In the genomic region with DNA sequence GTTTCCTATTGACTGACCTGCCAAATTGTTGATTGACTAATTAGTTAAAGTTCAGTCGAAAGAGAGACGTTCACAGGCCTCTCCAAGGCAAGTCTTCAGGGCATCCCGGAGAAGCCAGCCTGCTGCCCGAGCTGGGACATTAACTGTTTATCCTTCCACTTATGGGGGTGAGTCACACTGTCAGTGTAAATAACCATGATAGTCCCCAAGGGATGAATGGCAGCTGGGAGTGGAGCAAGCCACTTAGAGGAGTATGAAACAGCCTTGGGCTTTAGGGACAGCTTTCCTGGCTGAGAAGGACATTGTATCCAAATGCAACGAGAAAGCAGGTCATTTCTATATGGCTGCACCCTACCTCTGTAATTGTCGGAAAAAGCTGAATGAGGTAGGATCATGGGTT, we compare ENCODE assay signal across 15 mouse cellular contexts.
A peak's percentile ranks its signal among the peaks of the same experiment; 100 is the strongest.
DNase-seq lines count a peak whose midpoint lies in the region; ATAC-seq and TF ChIP-seq lines count a peak whose summit lies in the region.
"Had no signal": no experiment of that assay in that cellular context is flagged by ENCODE, and none has a peak within 500 bp of the region (broad histone marks: within the 10 kb centered on the region; RNA-seq: fewer than 3 reads in every experiment).

No protein-coding gene starts in this region.

- no peak overlapping the region for H3K9ac ChIP-seq in heart, embryonic 11.5 days (ENCODE audit: low read depth, low read length)
- no peak overlapping the region for H3K9ac ChIP-seq in hindbrain, embryonic 16.5 days (ENCODE audit: low read depth, low read length)
- no peak overlapping the region for H3K9ac ChIP-seq in neural tube, embryonic 13.5 days
- H3K9ac ChIP-seq: heart, embryonic 13.5 days; lung, embryonic 14.5 days had no signal

- no peak overlapping the region for H3K4me3 ChIP-seq in heart, embryonic 11.5 days (ENCODE audit: low read depth, low read length)
- no peak overlapping the region for H3K4me3 ChIP-seq in hindbrain, embryonic 16.5 days (ENCODE audit: low read length)
- H3K4me3 ChIP-seq in neural tube, embryonic 13.5 days = no peak overlapping the region
- no peak overlapping the region for H3K4me3 ChIP-seq in lung, adult 2 months (replicated peaks; ENCODE audit: extremely low read depth, low read depth, low read length)
- H3K4me3 ChIP-seq: erythroblast, embryonic 14.5 days; heart, embryonic 13.5 days had no signal

- H3K4me2 ChIP-seq in heart, embryonic 11.5 days = no peak overlapping the region
- H3K4me2 ChIP-seq in hindbrain, embryonic 16.5 days (ENCODE audit: low read length) = no peak overlapping the region
- H3K4me2 ChIP-seq in neural tube, embryonic 13.5 days = no peak overlapping the region
- H3K4me2 ChIP-seq: heart, embryonic 13.5 days; lung, embryonic 14.5 days had no signal

- DNase-seq in heart, adult 11 months = peak; percentile 45
- DNase-seq in brain, embryonic 14.5 days (ENCODE audit: low read depth) = peak; percentile 69
- no peak for DNase-seq in lung, adult 2 months
- DNase-seq in thymus, postnatal 4 days = no peak
- DNase-seq: cerebellum, adult 11-12 months; kidney, adult 9 months; liver; lung, embryonic 14.5 days; thymus, adult 2 months had no signal

- H3K27me3 ChIP-seq in heart, embryonic 11.5 days (ENCODE audit: control insufficient read depth, insufficient read depth, low read length) = no peaks in the 10 kb centered on the region
- no peaks in the 10 kb centered on the region for H3K27me3 ChIP-seq in hindbrain, embryonic 16.5 days (replicated peaks; ENCODE audit: control insufficient read depth, insufficient read depth, low read length)
- H3K27me3 ChIP-seq in neural tube, embryonic 13.5 days = no peaks in the 10 kb centered on the region
- H3K27me3 ChIP-seq: heart, embryonic 13.5 days had no signal

- no peak for TF ChIP-seq CTCF in brain, embryonic 14.5 days (IDR thresholded peaks at IDR 0.05; ENCODE audit: borderline replicate concordance, extremely low read depth, insufficient read depth, insufficient read length)
- no peak for TF ChIP-seq CTCF in lung, adult 2 months (IDR thresholded peaks at IDR 0.05; ENCODE audit: insufficient read depth, low read length)

- 0 out of 2 replicates have a peak, but pooled peaks cover 3% of the 10 kb centered on the region for H3K4me1 ChIP-seq in heart, embryonic 11.5 days (ENCODE audit: control insufficient read depth, insufficient read depth, low read length)
- peaks cover 7% of the 10 kb centered on the region; the same call in 1 of the 2 replicates for H3K4me1 ChIP-seq in hindbrain, embryonic 16.5 days (ENCODE audit: control insufficient read depth, insufficient read depth, low read depth, low read length)
- peaks cover 44% of the 10 kb centered on the region for H3K4me1 ChIP-seq in neural tube, embryonic 13.5 days (replicated peaks)
- no peaks in the 10 kb centered on the region for H3K4me1 ChIP-seq in lung, adult 2 months (ENCODE audit: control insufficient read depth, insufficient read depth, low read length)
- H3K4me1 ChIP-seq: heart, embryonic 13.5 days had no signal

- no peak for TF ChIP-seq POLR2A in brain, embryonic 14.5 days (IDR thresholded peaks at IDR 0.05; ENCODE audit: borderline replicate concordance, extremely low read depth, insufficient read depth, insufficient read length, poor library complexity, severe bottlenecking)
- no peak for TF ChIP-seq POLR2A in lung, adult 2 months (IDR thresholded peaks at IDR 0.05; ENCODE audit: borderline replicate concordance, extremely low read depth, low read depth, low read length)

- no peaks in the 10 kb centered on the region for H3K9me3 ChIP-seq in heart, embryonic 11.5 days (replicated peaks; ENCODE audit: control insufficient read depth, low read length)
- no peaks in the 10 kb centered on the region for H3K9me3 ChIP-seq in hindbrain, embryonic 16.5 days (ENCODE audit: control insufficient read depth, low read length)
- H3K9me3 ChIP-seq in neural tube, embryonic 13.5 days = no peaks in the 10 kb centered on the region
- H3K9me3 ChIP-seq: heart, embryonic 13.5 days had no signal

- WGBS in heart, embryonic 11.5 days (ENCODE audit: insufficient replicate concordance) = 63% methylated on average over 6 of the region's 6 CpGs
- WGBS in hindbrain, embryonic 16.5 days = 34% methylated on average over 6 of the region's 6 CpGs
- 25% methylated on average over 6 of the region's 6 CpGs for WGBS in neural tube, embryonic 13.5 days
- 59% methylated on average over 6 of the region's 6 CpGs for WGBS in lung, adult 2 months

- H3K27ac ChIP-seq in heart, embryonic 11.5 days (ENCODE audit: low read depth, low read length) = no peak overlapping the region
- H3K27ac ChIP-seq in hindbrain, embryonic 16.5 days (ENCODE audit: low read depth, low read length) = no peak overlapping the region; the same call in 1 of the 2 replicates
- H3K27ac ChIP-seq in neural tube, embryonic 13.5 days (replicated peaks) = peak overlapping the region; percentile 59
- H3K27ac ChIP-seq: heart, embryonic 13.5 days had no signal

- no peaks in the 10 kb centered on the region for H3K36me3 ChIP-seq in heart, embryonic 11.5 days (ENCODE audit: control insufficient read depth, insufficient read depth, low read length)
- no peaks in the 10 kb centered on the region for H3K36me3 ChIP-seq in hindbrain, embryonic 16.5 days (ENCODE audit: control insufficient read depth, insufficient read depth, low read length)
- H3K36me3 ChIP-seq in neural tube, embryonic 13.5 days = no peaks in the 10 kb centered on the region
- H3K36me3 ChIP-seq: heart, embryonic 13.5 days had no signal

- ATAC-seq in heart, embryonic 11.5 days (replicated peaks; ENCODE audit: insufficient number of reproducible peaks, low FRiP score, low TSS enrichment) = no peak
- 0 out of 2 replicates have a peak, but pooled peaks have one; percentile 10 for ATAC-seq in hindbrain, embryonic 16.5 days
- peak; percentile 57; the same call in 1 of the 2 replicates for ATAC-seq in neural tube, embryonic 13.5 days (ENCODE audit: low read depth)
- ATAC-seq in megakaryocyte, adult 5-6 weeks (ENCODE audit: poor library complexity, severe bottlenecking) = no peak

Comparison
In these comparisons a context has a peak if more than half of its experiments do, and no peak if none do; other contexts are left out.
1. DNase-seq: peak in heart, adult 11 months (single experiment) and brain, embryonic 14.5 days (single experiment); none in lung, adult 2 months (single experiment) and thymus, postnatal 4 days (single experiment).
2. ATAC-seq: peak in hindbrain, embryonic 16.5 days (single experiment) and neural tube, embryonic 13.5 days (single experiment); none in heart, embryonic 11.5 days (single experiment) and megakaryocyte, adult 5-6 weeks (single experiment).